Mouse (Mus musculus): ENCODE results near the gene Paxx.

- TF ChIP-seq CTCF (IDR thresholded peaks at IDR 0.05; ENCODE audit: borderline replicate concordance, insufficient read depth, low read depth, low read length), result no peak
- no peak for TF ChIP-seq POLR2A (IDR thresholded peaks at IDR 0.05; ENCODE audit: borderline replicate concordance, insufficient read depth, low read length)
Measured at GRCm38 (mm10) chr2:25505860-25506259, 45.0 kb upstream of the Paxx start.

All from cerebellum, adult 2 months (tissue).